Mouse (Mus musculus): ENCODE results near the gene Bcam. TPM values are rescaled to one million over a fixed set of nuclear protein-coding genes. Genes with fewer than 3 reads are reported as not detected.

Bcam gene
- polyA plus RNA-seq, 1 experiment from 2014 or later: 68.3 TPM

DNA sequence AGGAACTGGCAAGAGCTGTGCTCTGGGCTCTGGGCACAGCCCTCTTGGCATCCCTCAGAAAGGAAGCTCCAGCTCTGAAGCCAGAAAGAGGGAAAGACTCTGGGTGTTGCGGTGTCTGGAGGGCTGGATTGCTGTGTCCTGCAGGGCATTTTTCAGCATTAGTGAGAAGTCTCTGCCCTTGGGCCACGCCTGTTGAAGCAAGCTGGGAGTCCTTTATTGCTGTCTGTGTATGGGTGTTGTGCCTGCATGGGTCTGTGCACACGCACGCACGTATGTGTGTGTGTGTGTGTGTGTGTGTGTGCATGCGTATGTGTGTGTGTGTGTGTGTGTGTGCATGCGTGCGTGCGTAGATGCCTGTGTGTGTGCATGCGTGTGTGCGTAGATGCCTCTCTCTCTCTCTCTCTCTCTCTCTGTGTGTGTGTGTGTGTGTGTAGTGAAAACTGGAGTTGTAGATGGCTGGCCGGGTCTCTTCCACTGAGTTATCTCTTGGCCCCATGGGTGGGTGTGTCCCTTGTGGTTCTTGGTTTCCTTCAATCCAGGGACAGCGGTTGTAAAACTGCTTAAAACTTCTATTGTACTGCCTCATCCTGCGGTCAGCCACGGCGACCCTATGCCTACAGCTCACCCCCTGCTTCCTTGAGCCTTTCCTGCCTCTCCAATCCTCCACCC, 34.3 kb downstream of the Bcam start:
- no peak for DNase-seq (ENCODE audit: low spot score)
- H3K9me3 ChIP-seq: peaks cover 4% of the 10 kb centered on the region
- H3K4me1 ChIP-seq: peaks cover 11% of the 10 kb centered on the region
- no peak overlapping the region for H3K27ac ChIP-seq (replicated peaks)
- H3K27me3 ChIP-seq (replicated peaks; ENCODE audit: low read depth, poor library complexity, severe bottlenecking): no peaks in the 10 kb centered on the region
- H3K36me3 ChIP-seq (replicated peaks): peaks cover 93% of the 10 kb centered on the region
- H3K4me3 ChIP-seq: no peak overlapping the region
- WGBS: 88% methylated on average over 16 of the region's 16 CpGs

DNA sequence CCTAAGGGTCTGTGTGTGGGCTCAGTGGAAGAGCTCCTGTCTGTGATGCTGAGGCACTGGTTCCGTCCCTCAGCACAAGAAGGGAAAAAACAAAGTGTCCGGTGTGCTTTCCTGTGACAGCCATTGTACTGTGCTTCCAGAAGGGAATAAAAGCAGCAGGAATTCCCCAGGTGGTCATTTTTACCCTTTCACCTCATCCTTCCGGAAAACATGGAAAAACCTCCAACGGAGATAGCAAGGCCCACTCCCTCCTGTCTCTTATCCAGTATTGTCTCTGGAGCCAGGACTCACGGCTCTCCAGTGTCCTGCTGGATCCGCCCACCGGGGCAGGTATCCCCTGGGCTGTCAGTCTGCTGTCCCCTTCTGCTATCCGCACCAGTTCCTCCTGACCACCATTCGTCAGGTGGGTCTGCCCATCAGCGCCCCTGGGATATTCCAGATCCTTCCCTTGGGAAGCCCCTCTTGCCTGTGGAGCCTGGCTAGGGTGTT, 36.6 kb downstream of the Bcam start:
- Histone ChIP-seq H3K4me3 (no peak overlapping the region), H3K36me3 (replicated peaks) (peaks cover 93% of the 10 kb centered on the region), H3K4me1 (no peaks in the 10 kb centered on the region), H3K27me3 (replicated peaks; ENCODE audit: low read depth, poor library complexity, severe bottlenecking) (no peaks in the 10 kb centered on the region), H3K9me3 (no peaks in the 10 kb centered on the region), H3K27ac (replicated peaks) (no peak overlapping the region)
- no peak for DNase-seq (ENCODE audit: low spot score)
- WGBS: 87% methylated on average over 10 of the region's 10 CpGs

DNA sequence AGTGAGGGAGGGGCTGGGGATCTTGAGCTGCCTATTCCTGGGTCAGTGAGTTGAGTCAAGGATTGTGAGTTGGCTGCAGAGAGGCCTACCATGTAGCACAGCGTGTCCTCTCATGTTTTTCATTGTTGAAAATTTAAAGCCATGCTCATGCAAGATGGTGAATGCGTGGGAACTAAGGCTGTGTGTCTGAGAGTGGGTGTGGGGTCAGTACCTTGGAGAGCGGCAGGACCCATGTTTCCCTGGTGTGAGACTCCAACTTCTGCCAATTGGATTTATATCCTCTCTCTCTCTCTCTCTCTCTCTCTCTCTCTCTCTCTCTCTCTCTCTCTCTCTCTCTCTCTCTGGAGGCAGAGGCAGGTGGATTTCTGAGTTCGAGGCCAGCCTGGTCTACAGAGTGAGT, 44.3 kb downstream of the Bcam start:
- Histone ChIP-seq H3K4me3 (no peak overlapping the region), H3K27me3 (replicated peaks; ENCODE audit: low read depth, poor library complexity, severe bottlenecking) (no peaks in the 10 kb centered on the region), H3K36me3 (replicated peaks) (peaks cover 100% of the 10 kb centered on the region), H3K4me1 (no peaks in the 10 kb centered on the region), H3K9me3 (peaks cover 4% of the 10 kb centered on the region; the same call in 1 of the 2 replicates), H3K27ac (replicated peaks) (no peak overlapping the region)
- 91% methylated on average over 4 of the region's 4 CpGs for WGBS
- DNase-seq (ENCODE audit: low spot score): no peak

DNA sequence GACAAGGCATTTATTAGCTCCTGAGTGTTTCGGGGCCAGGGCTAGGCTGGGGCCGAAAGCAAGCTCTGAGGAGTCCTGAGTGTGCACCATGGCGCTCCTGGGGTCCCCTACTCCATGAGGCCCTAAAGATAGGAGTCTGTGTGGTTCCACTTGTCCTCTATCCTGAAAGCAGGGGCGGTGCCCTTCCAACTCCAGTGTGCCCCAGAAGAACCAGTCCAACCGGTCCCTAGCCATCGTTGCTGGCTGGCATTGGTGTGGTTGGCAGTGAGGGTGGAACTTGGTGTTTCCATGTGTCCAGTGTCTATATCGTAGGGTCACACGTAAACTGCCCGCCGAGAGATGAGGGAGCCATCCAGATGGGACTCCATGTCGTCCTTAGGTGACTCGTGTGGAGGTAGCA, 46.6 kb downstream of the Bcam start:
- H3K27me3 ChIP-seq (replicated peaks; ENCODE audit: low read depth, poor library complexity, severe bottlenecking): no peaks in the 10 kb centered on the region
- H3K4me1 ChIP-seq: no peaks in the 10 kb centered on the region
- peaks cover 100% of the 10 kb centered on the region for H3K36me3 ChIP-seq (replicated peaks)
- peaks cover 15% of the 10 kb centered on the region for H3K9me3 ChIP-seq
- no peak overlapping the region for H3K4me3 ChIP-seq
- 96% methylated on average over 12 of the region's 12 CpGs for WGBS
- no peak overlapping the region for H3K27ac ChIP-seq (replicated peaks)
- DNase-seq (ENCODE audit: low spot score): no peak

DNA sequence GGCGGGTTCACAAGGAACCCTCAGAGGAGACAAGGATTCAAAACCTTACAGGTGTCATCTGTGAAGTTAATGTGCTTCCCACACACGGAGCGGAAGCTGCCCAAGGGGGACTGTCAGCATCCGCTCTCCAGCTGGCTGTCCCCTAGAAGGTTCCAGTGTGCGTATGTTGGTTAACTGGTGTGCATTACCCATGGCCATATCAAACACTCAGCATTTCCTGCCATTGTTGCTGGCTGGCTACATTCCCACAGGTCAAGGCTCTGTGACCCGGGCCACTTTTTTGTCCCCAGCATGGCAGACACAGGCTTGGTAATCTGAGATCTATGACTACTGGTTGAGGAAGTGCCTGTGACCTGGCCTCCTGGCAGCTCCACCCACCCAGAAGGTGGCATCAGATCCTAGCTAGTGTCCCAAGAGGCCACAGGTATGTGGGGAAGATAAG, 48.0 kb downstream of the Bcam start:
- Histone ChIP-seq H3K4me3 (no peak overlapping the region), H3K27ac (replicated peaks) (no peak overlapping the region), H3K9me3 (peaks cover 15% of the 10 kb centered on the region), H3K4me1 (no peaks in the 10 kb centered on the region), H3K36me3 (replicated peaks) (peaks cover 100% of the 10 kb centered on the region), H3K27me3 (replicated peaks; ENCODE audit: low read depth, poor library complexity, severe bottlenecking) (no peaks in the 10 kb centered on the region)
- DNase-seq (ENCODE audit: low spot score): peak; percentile 20
- 88% methylated on average over 6 of the region's 6 CpGs for WGBS

DNA sequence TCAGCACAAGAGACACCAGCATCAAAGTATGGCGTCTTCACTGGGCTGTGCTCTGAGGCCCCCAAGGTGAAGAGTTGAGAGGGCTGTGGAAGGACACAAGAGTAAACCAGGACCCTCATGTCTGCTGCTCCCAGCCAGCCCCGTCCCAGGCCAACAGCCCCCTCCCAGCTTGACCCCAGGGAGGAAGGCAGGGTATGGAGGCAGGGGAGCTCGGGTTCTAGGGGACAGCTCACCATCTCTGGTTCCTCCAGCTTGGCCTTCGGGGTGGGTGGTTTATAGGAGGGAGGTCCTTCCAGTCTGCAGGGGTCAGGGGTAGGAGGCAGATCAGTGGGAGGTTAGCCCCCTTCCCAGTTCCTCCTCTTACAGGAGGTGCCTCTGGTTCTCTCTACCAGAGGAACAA, 51.6 kb downstream of the Bcam start:
- 90% methylated on average over 4 of the region's 4 CpGs for WGBS
- peaks cover 76% of the 10 kb centered on the region for H3K36me3 ChIP-seq (replicated peaks)
- DNase-seq (ENCODE audit: low spot score): no peak
- H3K27ac ChIP-seq (replicated peaks): no peak overlapping the region
- H3K27me3 ChIP-seq (replicated peaks; ENCODE audit: low read depth, poor library complexity, severe bottlenecking): no peaks in the 10 kb centered on the region
- H3K4me1 ChIP-seq: peaks cover 14% of the 10 kb centered on the region
- H3K4me3 ChIP-seq: no peak overlapping the region
- peaks cover 15% of the 10 kb centered on the region for H3K9me3 ChIP-seq

DNA sequence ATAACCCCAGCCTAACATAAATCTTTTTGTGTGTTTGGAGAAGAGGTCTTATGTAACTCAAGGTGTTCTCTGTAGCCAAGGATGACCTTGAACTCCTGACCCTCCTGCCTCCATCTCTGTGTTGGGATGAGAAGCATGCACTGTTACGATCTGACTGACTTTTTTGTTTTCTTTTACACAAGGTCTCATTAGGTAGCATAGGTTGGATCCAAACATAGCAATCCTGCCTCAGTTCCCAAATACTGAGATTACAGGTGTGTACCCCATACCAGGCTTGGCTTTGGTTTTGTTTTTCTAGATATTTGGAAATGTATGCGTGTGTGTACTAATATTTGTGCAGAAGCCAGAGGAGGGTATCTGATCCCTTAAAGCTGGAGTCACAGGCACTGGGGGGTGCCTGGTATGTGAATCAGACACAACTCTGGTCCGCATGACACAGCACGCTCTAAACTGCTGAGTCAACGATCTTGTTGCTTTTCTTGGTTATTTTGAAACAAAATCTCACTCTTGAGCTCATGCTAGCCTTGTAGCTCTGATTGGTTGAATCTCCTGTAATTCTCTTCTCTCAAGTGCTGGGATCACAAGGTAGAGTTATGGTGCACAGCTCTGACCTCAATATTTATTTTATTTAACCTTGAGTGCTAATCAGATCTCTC, 52.4 kb downstream of the Bcam start:
- Histone ChIP-seq H3K27me3 (replicated peaks; ENCODE audit: low read depth, poor library complexity, severe bottlenecking) (no peaks in the 10 kb centered on the region), H3K36me3 (replicated peaks) (peaks cover 75% of the 10 kb centered on the region), H3K27ac (replicated peaks) (no peak overlapping the region), H3K4me1 (peaks cover 22% of the 10 kb centered on the region), H3K4me3 (no peak overlapping the region), H3K9me3 (peaks cover 15% of the 10 kb centered on the region)
- 92% methylated on average over 5 of the region's 5 CpGs for whole genome bisulfite sequencing
- no peak for DNase-seq (ENCODE audit: low spot score)

DNA sequence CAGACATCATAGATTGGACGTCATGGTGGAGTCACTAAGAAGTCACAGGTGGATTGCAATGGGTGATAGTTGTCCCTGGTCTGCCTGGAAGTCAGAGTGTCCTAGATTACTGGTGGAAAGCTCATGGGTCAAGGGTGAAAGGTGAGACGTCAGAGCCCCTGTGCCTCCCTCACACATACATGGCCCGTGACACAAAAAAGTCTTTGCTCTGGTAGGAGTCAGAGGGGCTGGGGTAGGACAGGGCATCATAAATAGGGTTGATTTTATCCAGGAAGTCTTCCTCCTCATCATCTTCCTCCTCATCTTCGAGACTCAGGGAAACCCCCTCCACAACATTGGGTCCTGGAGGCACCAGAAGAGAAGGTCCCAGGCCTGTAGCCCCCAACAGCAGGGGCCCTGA, 53.5 kb downstream of the Bcam start:
- DNase-seq (ENCODE audit: low spot score): no peak
- Histone ChIP-seq H3K4me1 (peaks cover 25% of the 10 kb centered on the region), H3K9me3 (peaks cover 15% of the 10 kb centered on the region), H3K4me3 (no peak overlapping the region), H3K27me3 (replicated peaks; ENCODE audit: low read depth, poor library complexity, severe bottlenecking) (no peaks in the 10 kb centered on the region), H3K27ac (replicated peaks) (no peak overlapping the region), H3K36me3 (replicated peaks) (peaks cover 75% of the 10 kb centered on the region)
- WGBS: 87% methylated on average over 4 of the region's 4 CpGs

DNA sequence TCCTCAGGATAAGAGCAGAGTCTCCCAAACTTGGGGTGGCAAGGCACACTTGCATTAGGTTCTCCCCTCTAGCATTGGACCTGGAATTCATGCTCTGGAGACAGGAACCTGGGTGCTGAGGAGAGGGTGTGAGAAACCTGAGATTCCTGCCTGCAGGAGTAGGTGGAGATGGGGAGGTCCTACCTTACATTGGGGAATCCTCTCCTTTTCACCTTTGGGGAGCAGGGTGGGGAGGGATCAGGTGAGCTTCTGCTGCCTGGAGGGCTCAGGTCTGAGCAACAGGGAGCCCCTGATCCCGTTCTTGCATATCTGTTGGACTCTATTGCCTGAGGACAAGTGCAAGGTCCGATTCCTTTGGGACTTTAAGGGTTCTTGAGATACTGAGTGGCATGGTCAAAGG, 54.0 kb downstream of the Bcam start:
- WGBS: 84% methylated on average over 2 of the region's 2 CpGs
- no peak for DNase-seq (ENCODE audit: low spot score)
- Histone ChIP-seq H3K9me3 (peaks cover 14% of the 10 kb centered on the region), H3K4me1 (peaks cover 25% of the 10 kb centered on the region), H3K36me3 (replicated peaks) (peaks cover 75% of the 10 kb centered on the region), H3K4me3 (peak overlapping the region; percentile 100), H3K27ac (replicated peaks) (peak overlapping the region; percentile 84; the same call in 1 of the 2 replicates), H3K27me3 (replicated peaks; ENCODE audit: low read depth, poor library complexity, severe bottlenecking) (no peaks in the 10 kb centered on the region)

DNA sequence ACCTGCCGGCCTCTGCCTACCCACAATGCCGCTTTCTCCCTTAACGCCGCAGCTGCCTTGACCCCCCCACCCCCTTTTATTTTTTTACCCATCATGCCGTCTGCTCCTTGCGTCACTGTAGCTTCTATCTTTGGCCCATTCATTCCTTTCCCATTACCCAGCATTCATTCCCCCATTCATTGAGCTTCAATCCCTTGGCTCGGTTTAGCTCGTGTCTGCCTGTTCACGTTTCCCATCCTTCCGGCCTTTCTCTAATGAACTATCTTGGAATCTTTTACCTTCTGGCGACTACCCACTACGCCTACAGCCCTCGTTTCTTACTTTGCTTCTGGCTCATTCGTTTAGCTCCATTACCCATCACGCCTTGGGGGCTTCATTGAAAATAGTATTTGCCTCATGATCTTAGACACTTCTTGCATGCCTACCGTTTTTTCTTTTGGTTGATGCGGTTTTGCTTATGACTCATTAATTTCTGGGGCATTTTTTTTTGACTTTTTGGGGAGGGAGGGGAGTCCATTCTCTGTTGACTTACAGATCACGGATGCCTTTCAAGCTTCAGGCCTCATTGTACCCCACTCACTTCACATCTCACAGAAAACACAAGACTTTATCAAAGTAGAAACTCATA, 54.6 kb downstream of the Bcam start:
- Histone ChIP-seq H3K36me3 (replicated peaks) (peaks cover 75% of the 10 kb centered on the region), H3K9me3 (peaks cover 8% of the 10 kb centered on the region), H3K4me1 (peaks cover 25% of the 10 kb centered on the region), H3K27ac (replicated peaks) (peak overlapping the region; percentile 84), H3K27me3 (replicated peaks; ENCODE audit: low read depth, poor library complexity, severe bottlenecking) (no peaks in the 10 kb centered on the region), H3K4me3 (peak overlapping the region; percentile 100)
- WGBS: 7% methylated on average over 18 of the region's 18 CpGs
- DNase-seq (ENCODE audit: low spot score): no peak

DNA sequence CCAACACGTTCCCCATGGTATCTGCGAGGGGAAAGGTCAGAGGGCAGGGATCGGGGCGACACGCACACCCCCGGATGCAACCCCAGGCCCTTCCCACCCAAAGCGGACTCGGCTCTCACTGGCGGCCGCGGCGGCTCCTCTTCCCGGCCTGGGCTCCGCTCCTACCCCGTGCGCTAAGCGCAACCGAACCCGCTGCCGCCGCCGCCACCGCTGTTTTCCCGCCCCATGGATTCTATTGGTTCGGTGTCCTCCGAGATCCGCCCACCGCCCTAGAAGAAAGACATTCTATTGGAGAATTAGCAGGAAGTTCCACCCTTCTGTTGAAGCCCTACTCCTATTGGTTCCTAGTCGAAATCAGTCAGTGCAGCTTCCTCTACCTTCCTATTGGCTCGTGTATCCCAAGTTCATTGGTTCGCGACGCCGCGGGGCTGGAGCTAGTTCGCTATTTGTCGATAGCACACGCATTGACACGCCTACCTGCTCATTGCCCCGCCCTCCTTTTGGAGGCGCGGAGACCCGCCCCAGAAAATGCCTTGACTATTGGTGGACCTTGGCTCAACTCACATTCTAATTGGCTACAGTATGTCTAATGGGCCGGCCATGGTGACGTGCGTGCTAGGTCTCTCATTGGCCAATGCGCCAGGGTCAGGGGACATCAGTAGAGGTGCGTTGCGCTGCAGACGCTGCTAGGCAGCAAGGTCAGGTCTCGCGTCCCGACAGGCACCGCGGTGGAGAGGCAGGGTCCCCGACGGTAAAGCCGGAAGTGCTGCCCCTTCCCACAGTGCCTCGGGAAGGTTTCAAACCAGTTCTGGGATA, 55.4 kb downstream of the Bcam start, which contains the start of gene Tomm40:
TSS of gene Tomm40 (minus strand) at position 200 of the 816 bp plus-strand sequence.
- H3K4me1 ChIP-seq: peaks cover 25% of the 10 kb centered on the region
- DNase-seq (ENCODE audit: low spot score): peak; percentile 99
- peaks cover under 1% of the 10 kb centered on the region; the same call in 1 of the 2 replicates for H3K9me3 ChIP-seq
- H3K4me3 ChIP-seq: peak within 1 kb of the TSS; percentile 100
- WGBS: under 1% methylated on average over 59 of the region's 59 CpGs
- H3K27ac ChIP-seq (replicated peaks): peak within 1 kb of the TSS; percentile 90
- H3K36me3 ChIP-seq (replicated peaks): peaks cover 75% of the 10 kb centered on the region
- H3K27me3 ChIP-seq (replicated peaks; ENCODE audit: low read depth, poor library complexity, severe bottlenecking): no peaks in the 10 kb centered on the region

DNA sequence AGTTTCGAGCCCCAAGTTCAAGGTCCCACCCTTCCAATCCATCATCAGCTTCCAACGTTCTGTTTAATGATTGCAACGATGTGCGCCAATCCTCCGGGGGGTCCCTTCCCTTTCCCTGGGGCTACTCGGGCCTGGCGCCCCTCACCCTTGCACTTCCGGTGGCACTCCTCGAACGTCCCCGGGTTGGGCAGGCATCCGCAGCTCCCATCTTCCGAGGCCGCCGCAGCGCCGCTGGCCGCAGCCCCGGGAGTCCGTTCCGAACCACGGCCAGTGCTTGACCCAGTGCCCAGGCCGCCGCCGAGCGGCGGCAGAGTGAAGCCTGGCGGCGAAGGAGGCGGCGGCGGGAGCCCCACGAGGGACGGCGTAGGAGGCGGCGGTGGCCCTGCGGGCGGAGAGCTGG, 56.0 kb downstream of the Bcam start:
- peak overlapping the region; percentile 90 for H3K27ac ChIP-seq (replicated peaks)
- H3K4me3 ChIP-seq: peak overlapping the region; percentile 100
- no peaks in the 10 kb centered on the region for H3K27me3 ChIP-seq (replicated peaks; ENCODE audit: low read depth, poor library complexity, severe bottlenecking)
- DNase-seq (ENCODE audit: low spot score): no peak
- no peaks in the 10 kb centered on the region for H3K9me3 ChIP-seq
- H3K4me1 ChIP-seq: peaks cover 25% of the 10 kb centered on the region
- H3K36me3 ChIP-seq (replicated peaks): peaks cover 75% of the 10 kb centered on the region
- WGBS: under 1% methylated on average over 39 of the region's 39 CpGs

Measured in embryonic facial prominence, embryonic 10.5 days (tissue).